Mouse (Mus musculus) right cerebral cortex, postnatal 36 days (tissue): ENCODE data around the gene Ramp3.

Experiments used
- DNase-seq, 2 experiments: peaks; one replicate each; pipeline ENCODE4 v3.0.0; 2022; ENCODE audit warnings: low spot score in 2 of 2, mixed read lengths in 1 of 2

Gene Ramp3

DNA sequence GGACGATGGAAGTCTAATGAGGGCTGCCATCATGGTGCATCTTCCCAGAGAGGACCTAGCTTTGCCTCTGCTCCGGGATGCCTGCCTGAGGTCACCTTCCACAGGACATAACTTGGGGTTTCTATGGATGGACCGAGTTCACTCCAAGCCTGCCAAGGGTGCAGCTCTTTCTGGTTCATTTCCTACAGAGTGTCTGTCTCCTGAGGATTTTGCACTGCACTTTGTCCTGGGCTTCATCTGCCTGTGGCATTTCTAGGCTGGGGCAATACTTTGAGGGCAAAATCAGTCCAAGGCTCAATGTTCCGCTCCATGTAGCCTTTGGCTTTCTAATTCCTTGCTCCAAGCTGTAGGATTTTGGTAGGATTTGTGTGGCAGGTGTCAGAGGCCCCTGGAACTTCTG lies 12.5 kb downstream of the Ramp3 start:
- DNase-seq, result no peak

DNA sequence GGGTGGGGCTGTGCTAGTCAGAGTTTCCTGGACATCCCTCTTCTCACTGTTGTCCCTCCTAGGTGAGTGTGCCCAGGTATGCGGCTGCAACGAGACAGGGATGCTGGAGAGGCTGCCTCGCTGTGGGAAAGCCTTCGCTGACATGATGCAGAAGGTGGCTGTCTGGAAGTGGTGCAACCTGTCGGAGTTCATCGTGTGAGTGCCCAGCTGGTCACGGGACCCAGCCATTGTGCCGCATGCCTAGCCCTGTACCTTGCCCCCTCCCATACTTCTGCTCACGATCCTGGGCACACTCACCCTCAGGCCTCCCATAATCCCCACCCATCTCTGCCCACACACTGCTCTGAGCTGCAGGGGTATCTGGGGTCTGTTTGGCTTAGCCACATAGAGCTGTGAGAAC lies 16.4 kb downstream of the Ramp3 start:
- no peak for DNase-seq

DNA sequence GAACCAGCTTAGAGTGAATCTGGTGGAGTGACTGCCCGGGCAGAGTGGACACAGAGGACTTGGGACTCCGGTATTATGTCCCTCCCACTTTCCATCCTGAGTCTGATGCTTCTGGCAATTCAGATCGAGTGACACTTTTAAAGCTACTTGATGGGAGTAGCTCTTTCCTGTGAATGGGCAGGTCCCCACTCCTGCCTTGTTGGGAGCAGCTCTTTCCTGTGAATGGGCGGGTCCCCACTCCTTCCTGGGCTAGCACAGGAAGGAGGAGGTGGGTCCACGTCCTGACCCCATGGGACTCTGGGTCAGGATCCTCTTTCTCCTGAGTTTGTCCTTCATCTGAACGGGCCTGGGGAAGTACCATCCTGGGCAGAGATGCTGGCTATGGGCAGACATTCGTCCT lies 17.1 kb downstream of the Ramp3 start:
- no peak for DNase-seq

DNA sequence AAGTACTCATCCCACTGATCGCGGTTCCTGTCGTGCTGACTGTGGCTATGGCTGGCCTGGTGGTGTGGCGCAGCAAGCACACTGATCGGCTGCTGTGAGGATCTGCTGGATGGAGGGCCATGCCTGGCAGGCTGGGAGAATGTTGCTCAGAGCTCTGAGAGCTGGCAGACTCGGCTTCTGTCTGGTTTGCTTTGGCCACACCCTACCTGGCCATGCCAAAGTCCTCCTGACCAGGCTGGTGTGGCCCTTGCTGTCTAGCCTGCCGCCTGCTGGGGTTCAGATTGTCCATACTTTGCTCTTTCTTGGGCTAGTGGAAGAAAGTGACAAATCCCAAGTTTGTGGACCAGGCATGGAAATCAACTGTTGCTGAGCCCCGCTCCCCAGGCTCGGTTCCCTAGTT lies 18.3 kb downstream of the Ramp3 start:
- no peak for DNase-seq

DNA sequence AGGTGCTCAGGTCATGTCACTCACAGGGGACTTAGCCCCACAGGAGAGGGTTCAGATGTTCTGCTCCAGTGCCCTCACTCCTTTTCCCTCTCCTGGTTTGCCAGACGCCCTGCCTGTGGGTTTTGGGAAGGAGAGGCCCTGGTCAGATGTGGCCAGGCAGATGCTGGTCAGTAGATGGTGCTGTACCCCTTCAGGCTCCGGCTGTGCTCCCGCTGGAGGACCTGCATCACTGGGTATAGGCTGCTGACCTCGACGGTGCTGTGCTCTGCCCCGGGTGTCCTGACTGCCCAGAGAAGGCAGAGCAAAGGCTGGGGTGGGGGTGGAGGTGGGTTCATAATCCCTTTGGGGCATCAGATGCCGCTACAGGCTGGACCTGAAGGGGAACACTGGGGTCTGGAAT lies 19.2 kb downstream of the Ramp3 start:
- no peak for DNase-seq

DNA sequence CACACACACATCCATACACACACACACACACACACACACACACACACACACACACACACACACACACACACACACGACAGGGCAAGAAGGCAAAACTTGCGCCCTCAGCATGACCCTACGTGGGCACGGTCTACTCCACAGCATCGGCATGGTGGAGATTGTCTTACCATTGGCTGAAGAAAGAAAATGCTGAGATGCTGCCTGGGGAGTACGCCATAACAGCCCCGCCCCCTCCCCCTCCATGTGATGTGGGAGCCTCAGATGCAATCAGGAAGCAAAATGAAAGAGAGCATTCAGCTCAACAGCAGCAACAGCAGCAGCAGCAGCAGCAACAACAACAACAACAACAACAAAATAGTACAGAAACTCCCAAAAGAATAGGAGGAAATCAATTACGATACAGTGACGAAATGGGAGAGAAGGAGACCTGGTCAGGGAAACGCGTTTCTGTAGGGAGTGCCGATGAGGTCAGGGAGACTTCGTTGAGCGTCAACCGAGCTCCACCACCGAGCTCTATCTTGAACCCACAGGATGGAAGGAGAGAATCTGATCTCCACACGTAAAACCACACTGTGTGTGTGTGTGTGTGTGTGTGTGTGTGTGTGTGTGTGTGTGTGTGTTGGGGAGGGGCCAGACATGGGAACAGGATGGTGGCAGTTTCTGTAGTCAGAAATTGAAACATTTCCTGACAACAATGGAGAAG lies 21.5 kb downstream of the Ramp3 start:
- DNase-seq, result no peak

DNA sequence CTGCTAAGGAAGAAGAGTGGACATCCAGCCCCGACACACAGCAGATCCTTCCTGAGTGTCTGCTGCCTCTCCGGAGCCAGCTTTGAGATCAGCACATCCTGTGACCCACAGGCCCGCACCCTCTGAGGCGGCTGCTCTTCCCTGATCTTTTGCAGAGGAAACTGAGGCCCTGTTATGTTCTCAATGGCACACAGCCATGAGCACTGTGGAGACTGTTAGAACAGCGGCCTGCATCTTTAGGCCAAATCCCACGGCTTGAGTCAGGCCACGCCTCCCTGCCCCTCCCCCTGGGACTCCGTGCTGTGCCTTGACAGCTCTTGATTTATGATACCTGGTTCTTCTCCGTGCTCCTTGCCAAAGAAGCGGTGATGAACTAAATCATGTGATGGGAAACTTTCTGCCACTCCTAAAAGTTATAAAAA lies 22.1 kb downstream of the Ramp3 start:
- no peak for DNase-seq

DNA sequence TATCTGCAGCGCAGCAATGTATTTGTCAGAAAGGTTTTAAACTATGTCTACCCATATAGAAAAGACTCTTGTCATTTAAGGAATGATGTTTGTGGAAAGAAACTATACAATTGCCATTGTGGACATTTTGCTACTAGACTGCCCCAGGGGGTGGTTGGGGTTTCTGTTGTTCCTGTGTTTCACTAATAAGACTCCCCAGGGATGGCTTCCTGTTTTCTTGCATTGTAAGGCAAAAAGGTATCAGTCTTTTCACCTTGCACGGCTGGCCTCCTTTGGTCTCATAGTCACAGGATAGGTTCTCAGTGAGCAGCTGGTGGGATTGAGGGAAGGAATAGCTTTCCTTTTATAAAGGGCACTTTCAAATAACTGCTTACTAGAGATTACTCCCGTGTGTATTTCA lies 26.4 kb downstream of the Ramp3 start:
- no peak for DNase-seq

DNA sequence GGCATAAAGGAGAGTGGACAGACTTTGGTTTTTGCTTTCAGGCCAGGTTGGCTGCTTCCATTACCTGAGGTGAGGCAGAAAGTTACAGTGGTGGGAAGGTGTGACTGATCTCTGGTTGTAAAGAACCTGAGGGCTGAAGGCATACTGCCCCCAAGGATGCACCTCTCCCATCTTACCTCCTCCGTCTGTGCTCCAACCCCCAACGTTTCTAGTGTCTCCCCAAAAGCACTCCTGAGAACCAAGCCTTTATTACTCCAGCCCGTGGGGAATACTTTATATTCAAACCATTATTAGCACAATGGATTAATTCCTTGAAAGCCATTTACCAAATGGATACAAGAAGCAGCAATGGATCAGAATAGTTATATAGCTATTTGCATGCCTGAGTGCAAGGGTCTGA lies 30.6 kb downstream of the Ramp3 start:
- DNase-seq, result no peak

DNA sequence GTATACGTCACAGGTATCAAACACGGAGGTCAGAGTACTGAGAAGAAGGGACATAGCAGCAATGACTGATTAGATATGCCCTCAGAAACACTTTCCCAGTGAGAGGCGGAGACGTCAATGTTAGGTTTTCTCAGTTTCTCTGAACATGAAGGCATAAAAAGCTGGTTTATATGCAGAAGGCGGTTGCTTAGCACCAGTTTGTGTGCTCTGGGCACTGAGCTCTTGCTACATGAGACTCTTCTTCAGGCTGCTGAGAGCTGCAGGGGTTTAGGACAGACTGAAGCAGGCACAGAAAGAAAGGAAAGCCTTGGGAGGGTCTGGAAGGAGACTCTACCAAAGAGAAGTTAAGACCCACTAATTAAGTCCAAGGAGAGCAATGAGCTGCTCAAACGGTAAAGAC lies 34.0 kb downstream of the Ramp3 start:
- DNase-seq, result no peak

DNA sequence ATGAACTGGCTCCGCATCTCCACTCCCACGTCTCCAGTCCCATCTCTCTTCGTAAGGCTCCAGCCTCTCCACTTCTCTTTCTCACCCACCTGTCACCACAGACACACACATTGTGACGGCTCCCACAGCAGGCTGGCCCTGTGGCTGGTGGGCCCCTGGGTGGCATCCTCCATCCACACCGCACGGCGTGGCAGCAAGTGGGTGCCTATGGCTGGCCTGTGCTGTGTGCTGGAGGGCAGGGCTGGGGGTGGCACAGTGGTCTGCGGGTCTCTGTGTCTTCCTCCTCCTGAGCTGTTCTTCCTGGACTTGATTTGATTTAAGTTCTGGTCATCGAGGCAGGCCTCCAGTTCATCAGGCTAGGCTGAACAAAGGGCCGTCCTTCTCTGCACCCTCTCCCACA lies 35.8 kb downstream of the Ramp3 start:
- DNase-seq, result no peak

DNA sequence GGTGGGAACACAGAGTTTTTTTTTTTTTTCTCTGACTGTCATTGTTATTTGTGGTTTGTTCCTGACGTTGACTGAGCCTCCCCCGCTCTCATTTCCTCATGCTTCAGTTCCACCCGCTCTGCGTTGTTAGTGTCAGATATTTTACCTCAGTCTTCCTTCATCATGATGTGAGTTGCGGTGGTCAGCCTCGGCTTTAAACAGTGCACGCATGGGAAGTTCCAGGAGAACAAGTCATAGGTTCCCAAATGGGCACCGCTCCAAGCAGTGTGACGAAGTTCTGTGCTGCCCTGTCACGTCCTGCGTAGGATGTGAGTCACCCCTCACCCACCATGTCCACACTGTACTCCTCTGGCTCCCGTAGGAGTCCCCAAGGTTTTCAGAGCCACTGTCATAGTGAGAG lies 36.9 kb downstream of the Ramp3 start:
- no peak for DNase-seq

DNA sequence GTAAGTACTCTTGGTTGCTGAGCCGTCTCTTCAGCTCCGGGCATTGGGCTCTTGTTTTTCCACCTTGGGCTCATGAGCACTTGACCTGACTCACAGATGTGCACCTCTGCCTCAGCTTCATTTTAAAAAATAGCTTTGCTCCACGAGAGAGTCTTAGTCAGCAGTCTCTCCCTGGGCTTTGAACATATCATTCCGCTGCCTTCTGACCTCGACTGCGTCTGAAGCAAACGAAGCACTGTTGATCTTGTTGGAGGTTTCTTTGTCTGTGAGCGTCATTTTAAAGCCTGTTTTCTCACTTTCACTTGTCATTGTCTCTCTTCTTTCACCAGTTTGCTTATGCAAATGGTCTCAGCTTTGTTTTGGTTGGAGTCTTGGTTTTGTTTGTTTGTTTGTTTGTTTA lies 38.2 kb downstream of the Ramp3 start:
- no peak for DNase-seq

DNA sequence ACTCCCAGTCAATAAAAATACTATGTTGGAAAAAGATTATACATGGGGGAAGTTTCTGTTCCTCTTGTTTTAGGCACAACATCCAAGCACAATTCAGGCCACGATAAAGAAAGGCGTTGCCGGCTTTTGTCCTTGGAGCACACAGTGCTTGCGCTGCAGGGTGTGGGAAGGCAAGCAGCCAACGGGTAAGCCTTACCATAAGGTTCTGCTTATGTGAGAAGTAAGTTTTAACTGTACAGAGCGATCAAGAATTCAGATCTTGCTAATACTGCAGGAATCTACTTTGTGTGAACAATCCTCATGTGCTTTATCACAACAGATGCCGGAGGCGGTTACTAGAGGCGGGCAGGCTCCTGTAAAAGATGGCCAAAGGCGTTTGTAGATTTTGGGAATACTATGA lies 39.4 kb downstream of the Ramp3 start:
- DNase-seq, result no peak

DNA sequence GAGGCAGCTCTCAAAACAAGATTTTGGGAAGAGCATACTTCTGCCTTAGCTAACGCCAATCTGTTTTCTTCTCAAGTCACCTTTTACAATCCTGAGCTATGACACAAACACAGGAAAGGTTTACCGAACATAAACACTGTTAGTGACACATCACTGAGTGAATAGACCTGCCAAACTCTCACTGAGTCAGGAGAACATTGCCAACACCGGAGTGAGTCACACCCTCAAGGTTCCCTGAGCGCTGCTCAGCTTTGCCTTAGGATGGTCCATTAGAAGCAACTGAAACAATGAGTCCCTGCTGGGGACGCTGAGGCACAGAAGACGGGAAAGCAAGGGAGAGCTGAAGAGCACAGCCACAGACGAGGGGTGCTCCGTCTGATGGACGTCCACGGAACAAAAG lies 40.0 kb downstream of the Ramp3 start:
- DNase-seq, result no peak

DNA sequence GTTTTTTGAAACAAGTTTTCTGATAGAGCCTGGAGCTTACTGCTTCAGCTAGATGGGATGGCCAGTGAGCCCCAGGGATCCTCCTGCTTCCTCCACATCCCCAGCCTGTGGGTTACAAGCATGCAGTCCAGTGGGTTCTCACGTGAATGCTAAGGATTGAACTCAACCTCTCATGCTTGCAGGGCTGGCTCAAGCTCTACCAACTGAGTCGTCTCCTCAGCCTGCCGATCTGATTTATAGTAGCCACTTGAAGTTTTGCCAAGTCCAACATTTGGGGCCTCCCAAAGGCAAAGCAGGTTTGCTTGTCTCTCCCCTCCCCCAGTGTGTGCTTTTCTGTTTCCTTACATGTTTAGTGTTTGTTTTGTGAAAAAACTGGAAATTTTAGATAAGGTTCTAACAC lies 43.9 kb downstream of the Ramp3 start:
- no peak for DNase-seq

DNA sequence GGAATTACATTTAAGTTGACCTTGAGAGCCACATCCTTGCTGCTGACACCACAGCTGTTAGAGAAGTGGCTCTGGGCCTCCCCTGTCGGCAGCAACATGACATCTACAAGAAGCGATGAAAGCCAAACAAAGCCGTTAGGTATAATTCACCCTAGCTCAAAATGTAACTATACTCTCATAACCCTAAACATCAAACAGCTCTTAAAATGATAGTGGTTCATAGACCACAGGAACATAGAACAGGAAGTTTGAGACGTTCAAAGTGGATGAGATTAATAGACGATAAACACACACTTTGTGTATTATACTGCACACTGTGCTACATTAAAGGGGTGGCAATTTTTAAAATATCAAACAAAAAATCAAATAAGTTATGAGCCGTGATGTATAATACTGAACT lies 46.5 kb downstream of the Ramp3 start:
- DNase-seq, result no peak

DNA sequence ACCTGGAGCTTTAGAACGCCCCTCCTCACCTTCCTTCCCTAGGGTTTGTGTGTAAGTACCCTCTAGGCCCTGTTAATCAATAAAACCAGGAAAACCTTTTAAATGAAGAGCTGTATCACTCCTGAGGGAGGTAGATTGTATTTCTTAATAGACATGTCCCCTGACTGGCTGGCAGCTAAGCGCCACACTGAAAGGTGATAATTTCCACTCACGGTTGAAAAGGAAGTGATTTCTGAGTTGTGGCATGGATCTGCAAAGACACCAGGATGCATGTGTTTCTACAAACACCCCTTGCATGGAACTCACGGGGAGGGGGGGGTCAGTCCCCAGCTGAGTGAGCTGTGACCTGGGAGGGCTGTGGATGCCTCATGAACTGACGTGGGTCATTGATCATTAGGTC lies 47.2 kb downstream of the Ramp3 start:
- no peak for DNase-seq

DNA sequence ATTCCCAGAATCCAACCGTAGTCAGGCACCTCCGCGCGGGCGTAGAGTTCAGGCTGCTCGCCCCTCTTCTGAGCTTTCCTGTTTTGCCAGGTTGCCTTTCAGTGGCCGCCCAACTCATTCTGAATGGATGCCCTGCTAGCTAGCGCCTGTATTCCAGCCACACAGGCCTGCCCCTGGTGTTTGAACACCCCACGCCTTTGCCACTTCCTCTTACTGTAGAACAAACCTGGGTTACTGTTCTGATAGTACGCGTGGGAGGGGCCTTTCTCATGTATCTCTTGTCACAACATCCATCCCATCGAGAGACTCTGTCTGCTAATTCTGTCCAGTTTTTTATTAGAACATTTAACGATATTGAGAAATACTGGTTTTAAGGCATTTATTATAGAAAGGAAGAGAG lies 48.5 kb downstream of the Ramp3 start:
- no peak for DNase-seq

DNA sequence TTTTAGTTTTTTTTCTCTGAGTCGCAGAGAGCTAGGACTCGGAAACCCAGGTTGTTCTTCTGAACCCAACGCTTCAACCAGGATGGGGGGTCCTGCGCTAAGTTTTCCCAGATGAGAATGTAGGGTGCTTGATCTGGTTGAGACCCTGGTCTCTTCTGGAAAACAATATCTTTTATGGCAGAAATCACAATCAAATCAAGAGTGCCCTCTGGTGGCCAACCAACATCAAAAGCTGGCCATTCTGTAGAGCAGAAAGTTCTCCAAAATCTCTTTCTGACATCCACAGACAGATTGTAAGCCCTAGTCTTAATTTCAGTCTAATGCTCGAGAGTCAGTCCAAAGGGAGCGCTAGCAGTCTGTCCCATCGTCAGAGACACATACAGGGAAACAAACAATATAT lies 50.1 kb downstream of the Ramp3 start:
- DNase-seq, result no peak

DNA sequence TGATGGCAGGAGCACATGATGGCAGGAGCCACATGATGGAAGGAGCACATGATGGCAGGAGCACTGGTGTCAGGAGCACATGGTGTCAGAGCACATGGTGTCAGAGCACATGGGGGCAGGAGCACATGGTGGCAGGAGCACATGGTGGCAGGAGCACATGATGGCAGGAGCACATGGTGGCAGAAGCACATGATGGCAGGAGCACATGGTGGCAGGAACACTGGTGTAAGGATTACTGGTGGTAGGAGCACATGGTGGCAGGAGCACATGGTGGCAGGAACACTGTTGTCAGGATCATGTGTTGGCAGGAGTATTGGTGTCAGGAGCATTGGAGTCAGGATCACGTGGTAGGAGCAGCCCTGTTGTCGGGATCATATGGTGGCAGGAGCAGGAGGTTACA lies 52.1 kb downstream of the Ramp3 start:
- no peak for DNase-seq

DNA sequence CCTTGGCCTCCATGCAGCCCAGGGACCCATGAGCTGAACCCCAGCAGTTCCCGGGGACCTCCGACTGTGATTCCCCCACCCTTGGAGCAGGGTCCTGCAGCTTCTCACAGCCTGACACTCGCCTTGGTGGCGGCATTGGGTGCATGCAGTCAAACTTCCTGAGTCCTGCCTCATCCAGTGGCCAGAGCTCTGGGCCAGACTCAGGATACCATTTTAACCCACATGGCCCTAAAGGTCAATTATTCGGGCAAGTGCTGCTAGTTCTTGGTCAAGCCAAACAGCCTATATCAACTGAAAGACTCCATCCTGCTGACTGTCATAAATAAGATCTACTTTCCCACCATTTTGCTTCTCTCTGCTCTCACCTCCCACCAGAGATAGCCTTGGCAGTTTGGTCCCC lies 62.4 kb downstream of the Ramp3 start:
- no peak for DNase-seq

DNA sequence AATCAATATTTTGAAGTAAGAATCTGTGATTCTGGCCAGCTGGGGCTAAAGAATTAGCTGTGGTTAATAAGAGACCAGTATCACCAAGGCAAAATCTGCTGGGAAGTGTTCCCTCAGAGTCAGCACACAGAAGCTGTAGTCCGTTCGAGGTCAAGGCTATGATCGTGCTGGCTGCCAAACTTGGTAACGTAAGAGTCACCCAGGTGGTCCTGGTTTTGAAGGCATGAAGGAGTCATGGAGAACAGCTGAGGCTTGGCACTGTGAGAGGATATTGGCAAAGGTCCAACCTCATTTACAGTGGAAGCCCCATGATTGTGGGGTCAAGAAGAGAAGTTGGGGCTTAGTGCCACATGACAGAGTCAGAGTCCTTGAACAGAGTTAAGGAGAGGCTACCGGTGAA lies 68.6 kb downstream of the Ramp3 start:
- no peak for DNase-seq
